Mouse (Mus musculus): ENCODE data around the gene Fcer2a. TPM values are rescaled to one million over a fixed set of nuclear protein-coding genes. Genes with fewer than 3 reads are reported as not detected.
A peak's percentile ranks its signal among the peaks of the same experiment; 100 is the strongest.

Gene Fcer2a
- polyA plus RNA-seq, 1 experiment: not detected

GRCm38 (mm10) chr8:3660889-3661288 is 33.1 kb downstream of the Fcer2a start:
- TF ChIP-seq CTCF (IDR thresholded peaks at IDR 0.05; ENCODE audit: low read depth, low read length) (no peak), POLR2A (IDR thresholded peaks at IDR 0.05; ENCODE audit: borderline replicate concordance, low read depth, low read length) (no peak)
- Histone ChIP-seq H3K27ac (ENCODE audit: insufficient read depth, low read depth, low read length) (peak overlapping the region; percentile 5; the same call in 1 of the 2 replicates), H3K4me1 (ENCODE audit: control insufficient read depth, insufficient read depth, low read length) (peaks cover 48% of the 10 kb centered on the region), H3K4me3 (ENCODE audit: insufficient read depth, low read length) (no peak overlapping the region)

DNA sequence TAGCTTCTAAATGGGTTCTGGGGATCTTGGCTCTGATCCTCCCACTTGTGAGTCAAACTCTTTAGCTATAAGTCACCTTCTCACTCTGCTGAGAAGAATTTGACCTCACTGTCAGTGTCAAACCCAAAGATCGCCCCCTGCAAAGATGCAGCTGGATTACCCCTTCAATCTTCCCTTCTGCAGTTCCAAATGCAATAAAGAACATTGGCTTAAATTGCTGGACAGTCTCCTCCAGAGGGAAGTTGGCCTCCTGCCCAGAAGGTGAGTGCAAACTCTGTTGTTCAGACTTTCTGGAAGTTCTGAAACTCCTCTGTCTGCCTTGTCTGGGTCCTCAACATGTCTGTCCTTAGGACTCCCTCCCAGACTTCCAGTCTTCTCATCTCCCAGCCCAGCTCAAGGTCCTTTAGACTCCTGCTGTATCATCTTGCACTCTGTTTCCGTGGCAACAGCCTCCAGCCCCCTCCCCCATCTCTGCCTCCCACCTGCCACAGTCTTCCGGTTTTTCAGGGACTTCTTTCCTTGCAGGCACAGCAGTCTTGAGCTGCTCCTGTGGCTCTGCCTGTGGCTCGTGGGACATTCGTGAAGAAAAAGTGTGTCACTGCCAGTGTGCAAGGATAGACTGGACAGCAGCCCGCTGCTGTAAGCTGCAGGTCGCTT is 37.1 kb downstream of the Fcer2a start:
- Histone ChIP-seq H3K4me3 (ENCODE audit: insufficient read depth, low read length) (no peak overlapping the region), H3K27ac (ENCODE audit: insufficient read depth, low read depth, low read length) (no peak overlapping the region), H3K4me1 (ENCODE audit: control insufficient read depth, insufficient read depth, low read length) (peaks cover 34% of the 10 kb centered on the region)
- TF ChIP-seq CTCF (IDR thresholded peaks at IDR 0.05; ENCODE audit: low read depth, low read length): no peak
- no peak for TF ChIP-seq POLR2A (IDR thresholded peaks at IDR 0.05; ENCODE audit: borderline replicate concordance, low read depth, low read length)

DNA sequence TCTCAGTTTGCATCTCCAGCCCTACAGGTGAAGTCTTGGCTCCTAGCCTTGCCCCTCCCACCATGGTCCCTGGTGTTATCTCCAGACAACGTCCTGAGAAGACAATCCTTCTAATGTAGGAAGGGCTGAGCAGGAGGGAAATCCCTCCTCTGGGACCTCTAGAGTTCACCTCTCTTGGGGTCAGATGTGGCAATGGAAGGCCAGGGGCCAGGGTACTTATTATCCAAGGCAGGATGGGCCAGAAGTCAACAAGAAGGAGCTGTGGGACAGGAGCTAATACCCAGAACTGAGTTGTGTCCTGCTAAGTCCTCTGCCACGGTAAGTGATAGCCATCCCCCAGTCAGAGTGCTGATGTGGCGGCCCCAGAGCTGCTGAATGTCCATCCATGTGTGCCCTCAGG is 38.4 kb downstream of the Fcer2a start, which contains the start of gene Retn:
Gene Retn (plus strand): TSS at position 245 of the 400 bp plus-strand sequence.
- Histone ChIP-seq H3K27ac (ENCODE audit: insufficient read depth, low read depth, low read length) (no peak within 1 kb of the TSS), H3K4me3 (ENCODE audit: insufficient read depth, low read length) (no peak within 1 kb of the TSS), H3K4me1 (ENCODE audit: control insufficient read depth, insufficient read depth, low read length) (peaks cover 24% of the 10 kb centered on the region)
- no peak for TF ChIP-seq POLR2A (IDR thresholded peaks at IDR 0.05; ENCODE audit: borderline replicate concordance, low read depth, low read length)

GRCm38 (mm10) chr8:3654726-3655508 is 39.1 kb downstream of the Fcer2a start:
- Histone ChIP-seq H3K4me1 (ENCODE audit: control insufficient read depth, insufficient read depth, low read length) (peaks cover 19% of the 10 kb centered on the region), H3K4me3 (ENCODE audit: insufficient read depth, low read length) (no peak overlapping the region), H3K27ac (ENCODE audit: insufficient read depth, low read depth, low read length) (no peak overlapping the region)
- no peak for TF ChIP-seq POLR2A (IDR thresholded peaks at IDR 0.05; ENCODE audit: borderline replicate concordance, low read depth, low read length)
- TF ChIP-seq CTCF (IDR thresholded peaks at IDR 0.05; ENCODE audit: low read depth, low read length): no peak

DNA sequence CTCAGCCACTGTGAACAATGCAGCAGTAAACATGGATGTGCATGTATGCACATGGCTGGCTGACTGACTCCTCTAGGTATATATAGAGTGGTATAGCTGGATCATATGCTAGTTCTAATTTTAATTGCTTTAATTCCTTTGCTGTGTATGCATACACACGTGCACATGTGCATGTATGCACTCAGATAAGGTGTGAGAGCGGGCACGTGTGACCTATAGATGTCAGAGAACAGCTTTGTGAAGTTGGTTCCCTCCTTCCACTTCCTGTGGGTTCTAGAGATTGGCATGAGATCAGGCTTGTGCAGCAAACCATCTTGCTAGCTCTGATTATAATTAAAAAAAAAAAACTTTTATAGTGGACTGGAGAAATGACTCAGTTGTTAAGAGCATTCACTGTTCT is 41.1 kb downstream of the Fcer2a start:
- Histone ChIP-seq H3K27ac (ENCODE audit: insufficient read depth, low read depth, low read length) (no peak overlapping the region), H3K4me3 (ENCODE audit: insufficient read depth, low read length) (no peak overlapping the region), H3K4me1 (ENCODE audit: control insufficient read depth, insufficient read depth, low read length) (peaks cover 17% of the 10 kb centered on the region)
- TF ChIP-seq CTCF (IDR thresholded peaks at IDR 0.05; ENCODE audit: low read depth, low read length) (no peak), POLR2A (IDR thresholded peaks at IDR 0.05; ENCODE audit: borderline replicate concordance, low read depth, low read length) (no peak)

- no peak for TF ChIP-seq CTCF (IDR thresholded peaks at IDR 0.05; ENCODE audit: low read depth, low read length)
- TF ChIP-seq POLR2A (IDR thresholded peaks at IDR 0.05; ENCODE audit: borderline replicate concordance, low read depth, low read length): no peak
- peaks cover 35% of the 10 kb centered on the region for H3K4me1 ChIP-seq (ENCODE audit: control insufficient read depth, insufficient read depth, low read length)
- peak overlapping the region; percentile 96 for H3K27ac ChIP-seq (ENCODE audit: insufficient read depth, low read depth, low read length)
- peak overlapping the region; percentile 55 for H3K4me3 ChIP-seq (ENCODE audit: insufficient read depth, low read length)
Measured at GRCm38 (mm10) chr8:3648990-3649389, 45.0 kb downstream of the Fcer2a start.

- peak overlapping the region; percentile 55 for H3K4me3 ChIP-seq (ENCODE audit: insufficient read depth, low read length)
- TF ChIP-seq CTCF (IDR thresholded peaks at IDR 0.05; ENCODE audit: low read depth, low read length) (no peak), POLR2A (IDR thresholded peaks at IDR 0.05; ENCODE audit: borderline replicate concordance, low read depth, low read length) (no peak)
- peak overlapping the region; percentile 96 for H3K27ac ChIP-seq (ENCODE audit: insufficient read depth, low read depth, low read length)
- H3K4me1 ChIP-seq (ENCODE audit: control insufficient read depth, insufficient read depth, low read length): peaks cover 34% of the 10 kb centered on the region
Measured at GRCm38 (mm10) chr8:3648268-3648667, 45.7 kb downstream of the Fcer2a start.

- Histone ChIP-seq H3K4me3 (ENCODE audit: insufficient read depth, low read length) (no peak overlapping the region), H3K4me1 (ENCODE audit: control insufficient read depth, insufficient read depth, low read length) (peaks cover 31% of the 10 kb centered on the region), H3K27ac (ENCODE audit: insufficient read depth, low read depth, low read length) (peak overlapping the region; percentile 96)
- TF ChIP-seq CTCF (IDR thresholded peaks at IDR 0.05; ENCODE audit: low read depth, low read length) (no peak), POLR2A (IDR thresholded peaks at IDR 0.05; ENCODE audit: borderline replicate concordance, low read depth, low read length) (no peak)
Measured at GRCm38 (mm10) chr8:3647561-3647960, 46.4 kb downstream of the Fcer2a start.

- H3K4me3 ChIP-seq (ENCODE audit: insufficient read depth, low read length): no peak overlapping the region
- no peak for TF ChIP-seq CTCF (IDR thresholded peaks at IDR 0.05; ENCODE audit: low read depth, low read length)
- H3K4me1 ChIP-seq (ENCODE audit: control insufficient read depth, insufficient read depth, low read length): peaks cover 31% of the 10 kb centered on the region
- H3K27ac ChIP-seq (ENCODE audit: insufficient read depth, low read depth, low read length): peak overlapping the region; percentile 96
Measured at GRCm38 (mm10) chr8:3646824-3647531, 47.0 kb downstream of the Fcer2a start.

DNA sequence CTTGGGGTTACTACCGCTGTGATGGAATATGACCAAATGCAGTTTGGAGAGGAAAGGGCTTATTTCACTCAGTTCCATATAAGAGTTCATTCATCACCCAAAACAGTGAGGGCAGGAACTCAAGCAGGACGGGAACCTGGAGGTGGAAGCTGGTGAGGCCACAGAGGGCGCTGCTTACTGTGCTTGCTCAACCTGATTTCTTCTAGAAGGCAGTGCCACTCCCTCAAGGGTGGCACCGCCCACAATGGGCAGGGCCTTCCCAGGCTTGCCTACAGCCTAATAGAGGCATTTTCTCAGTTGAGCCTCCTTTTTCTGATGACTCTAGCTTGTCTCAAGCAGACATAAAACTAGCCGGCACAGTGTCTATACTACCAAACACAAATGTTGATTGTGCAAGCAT is 48.2 kb downstream of the Fcer2a start:
- Histone ChIP-seq H3K4me3 (ENCODE audit: insufficient read depth, low read length) (no peak overlapping the region), H3K27ac (ENCODE audit: insufficient read depth, low read depth, low read length) (no peak overlapping the region), H3K4me1 (ENCODE audit: control insufficient read depth, insufficient read depth, low read length) (peaks cover 31% of the 10 kb centered on the region)
- peak; percentile 33 for TF ChIP-seq CTCF (IDR thresholded peaks at IDR 0.05; ENCODE audit: low read depth, low read length)
- TF ChIP-seq POLR2A (IDR thresholded peaks at IDR 0.05; ENCODE audit: borderline replicate concordance, low read depth, low read length): no peak

Other genes with a start within 250 kb of the Fcer2a start
- 3.1 and 4.5 TPM in 2 replicates for gene Pex11g, start 226.5 kb downstream of the Fcer2a start, polyA plus RNA-seq (2012; ENCODE audit: insufficient read depth, insufficient read length, missing spikeins)
- gene Tex45, start 223.3 kb downstream of the Fcer2a start, polyA plus RNA-seq (2012; ENCODE audit: insufficient read depth, insufficient read length, missing spikeins): not detected in 2 replicates
- gene Zfp358, start 201.0 kb downstream of the Fcer2a start, polyA plus RNA-seq (2012; ENCODE audit: insufficient read depth, insufficient read length, missing spikeins): 17.1 and 20.8 TPM in 2 replicates
- gene Mcoln1, start 193.7 kb downstream of the Fcer2a start, polyA plus RNA-seq (2012; ENCODE audit: insufficient read depth, insufficient read length, missing spikeins): 112 and 117 TPM in 2 replicates
- 36.0 and 39.9 TPM in 2 replicates for gene Pnpla6, start 178.8 kb downstream of the Fcer2a start, polyA plus RNA-seq (2012; ENCODE audit: insufficient read depth, insufficient read length, missing spikeins)
- not detected in 2 replicates for gene C330021F23Rik, start 126.2 kb downstream of the Fcer2a start, polyA plus RNA-seq (2012; ENCODE audit: insufficient read depth, insufficient read length, missing spikeins)
- 3.1 and 5.5 TPM in 2 replicates for gene Camsap3, start 106.9 kb downstream of the Fcer2a start, polyA plus RNA-seq (2012; ENCODE audit: insufficient read depth, insufficient read length, missing spikeins)
- gene Xab2, start 72.9 kb downstream of the Fcer2a start, polyA plus RNA-seq (2012; ENCODE audit: insufficient read depth, insufficient read length, missing spikeins): 32.3 and 36.4 TPM in 2 replicates
- 116 and 153 TPM in 2 replicates for gene Pet100, start 72.6 kb downstream of the Fcer2a start, polyA plus RNA-seq (2012; ENCODE audit: insufficient read depth, insufficient read length, missing spikeins)
- gene Pcp2, start 68.6 kb downstream of the Fcer2a start, polyA plus RNA-seq (2012; ENCODE audit: insufficient read depth, insufficient read length, missing spikeins): not detected in 2 replicates
- gene Stxbp2, start 63.2 kb downstream of the Fcer2a start, polyA plus RNA-seq (2012; ENCODE audit: insufficient read depth, insufficient read length, missing spikeins): 312 and 315 TPM in 2 replicates
- gene Retn, start 38.4 kb downstream of the Fcer2a start, polyA plus RNA-seq (2012; ENCODE audit: insufficient read depth, insufficient read length, missing spikeins): not detected in 2 replicates
- gene Mcemp1, start 28.4 kb downstream of the Fcer2a start, polyA plus RNA-seq (2012; ENCODE audit: insufficient read depth, insufficient read length, missing spikeins): 2.0 and 3.1 TPM in 2 replicates
- 3.6 and 4.5 TPM in 2 replicates for gene Fcor, start 21.8 kb downstream of the Fcer2a start, polyA plus RNA-seq (2012; ENCODE audit: insufficient read depth, insufficient read length, missing spikeins)
- gene Trappc5, start 17.9 kb downstream of the Fcer2a start, polyA plus RNA-seq (2012; ENCODE audit: insufficient read depth, insufficient read length, missing spikeins): 14.2 and 14.3 TPM in 2 replicates
- gene Clec4g, start 26.5 kb upstream of the Fcer2a start, polyA plus RNA-seq (2012; ENCODE audit: insufficient read depth, insufficient read length, missing spikeins): not detected in 2 replicates
- not detected in 2 replicates for gene Cd209a, start 54.8 kb upstream of the Fcer2a start, polyA plus RNA-seq (2012; ENCODE audit: insufficient read depth, insufficient read length, missing spikeins)
- not detected in 2 replicates for gene Cd209e, start 160.1 kb upstream of the Fcer2a start, polyA plus RNA-seq (2012; ENCODE audit: insufficient read depth, insufficient read length, missing spikeins)
- not detected in 2 replicates for gene Cd209d, start 184.4 kb upstream of the Fcer2a start, polyA plus RNA-seq (2012; ENCODE audit: insufficient read depth, insufficient read length, missing spikeins)
- not detected in 2 replicates for gene Cd209b, start 232.7 kb upstream of the Fcer2a start, polyA plus RNA-seq (2012; ENCODE audit: insufficient read depth, insufficient read length, missing spikeins)